Mouse (Mus musculus) bone marrow, adult 2 months (tissue): ENCODE results near the gene Trak1. TPM values are rescaled to one million over a fixed set of nuclear protein-coding genes. Genes with fewer than 3 reads are reported as not detected.
A peak's percentile ranks its signal among the peaks of the same experiment; 100 is the strongest.

ENCODE experiments used
- H3K27ac ChIP-seq: fragments of 200-500 bp; 2 replicates; pipeline ENCODE4 v1.5.1; 2012; ENCODE audit warnings: low read depth, mild to moderate bottlenecking, control low read depth, inconsistent platforms, low read length; ENCODE audit not compliant: control insufficient read depth, poor library complexity, insufficient read depth
- H3K4me1 ChIP-seq: fragments of 200-500 bp; 2 replicates; pipeline ENCODE4 v1.6.1; 2011; ENCODE audit warnings: low read length; ENCODE audit not compliant: control insufficient read depth, insufficient read depth
- H3K4me3 ChIP-seq: fragments of 200-500 bp; replicated peaks from 2 replicates; pipeline ENCODE3; 2011; ENCODE audit warnings: mild to moderate bottlenecking, low read depth, low read length, control low read depth; ENCODE audit not compliant: control insufficient read depth
- CTCF ChIP-seq: fragments of 200-500 bp; IDR thresholded peaks from 2 replicates; pipeline ENCODE4 v1.5.1; 2011; ENCODE audit warnings: low read length, control low read depth; ENCODE audit not compliant: control insufficient read depth, insufficient read depth
- POLR2A ChIP-seq: fragments of 200-500 bp; IDR thresholded peaks from 2 replicates; pipeline ENCODE4 v1.6.1; 2011; ENCODE audit warnings: low read depth, mild to moderate bottlenecking, control low read depth, low read length, borderline replicate concordance; ENCODE audit not compliant: control insufficient read depth
- whole genome bisulfite sequencing: fragments of 180-500 bp; shearing (Covaris S2); methylation state at CpG from one replicate; pipeline ENCODE4 v1.1.7; 2018; 5-methylcytosine and 5-hydroxymethylcytosine counted together
- polyA plus RNA-seq: library from polyadenylated mRNA; stranded (reverse); fragments of >200 nt; gene quantifications from 2 replicates; pipeline ENCODE4 v1.2.4, GENCODE M21; 2011; ENCODE audit warnings: low replicate concordance; ENCODE audit not compliant: missing spikeins, insufficient read depth, insufficient read length

Trak1 gene
- polyA plus RNA-seq, 1 experiment, result 29.4 TPM

- Histone ChIP-seq H3K4me1 (peaks cover 2% of the 10 kb centered on the region; the same call in 1 of the 2 replicates), H3K27ac (no peak overlapping the region), H3K4me3 (no peak overlapping the region)
- WGBS, result 72% methylated on average over 3 of the region's 3 CpGs
- no peak for TF ChIP-seq POLR2A
- TF ChIP-seq CTCF, result no peak
Measured at GRCm38 (mm10) chr9:121419011-121419410, 121.7 kb downstream of the Trak1 start.

- peaks cover 2% of the 10 kb centered on the region; the same call in 1 of the 2 replicates for H3K4me1 ChIP-seq
- TF ChIP-seq POLR2A (no peak), CTCF (no peak)
- WGBS, result 10% methylated on average over 7 of the region's 7 CpGs
- no peak overlapping the region for H3K27ac ChIP-seq
- H3K4me3 ChIP-seq, result no peak overlapping the region
Measured at GRCm38 (mm10) chr9:121419573-121419972, 122.3 kb downstream of the Trak1 start.

GRCm38 (mm10) chr9:121420817-121421216 is 123.5 kb downstream of the Trak1 start:
- Histone ChIP-seq H3K4me3 (no peak overlapping the region), H3K27ac (no peak overlapping the region), H3K4me1 (peaks cover 6% of the 10 kb centered on the region; the same call in 1 of the 2 replicates)
- 80% methylated on average over 6 of the region's 6 CpGs for WGBS
- TF ChIP-seq POLR2A (no peak), CTCF (peak; percentile 10; the same call in 1 of the 2 replicates)

- no peak overlapping the region for H3K27ac ChIP-seq
- 91% methylated on average over 5 of the region's 5 CpGs for WGBS
- TF ChIP-seq POLR2A (no peak), CTCF (no peak)
- peaks cover 8% of the 10 kb centered on the region; the same call in 1 of the 2 replicates for H3K4me1 ChIP-seq
- no peak overlapping the region for H3K4me3 ChIP-seq
Measured at GRCm38 (mm10) chr9:121422402-121422801, 125.1 kb downstream of the Trak1 start.

DNA sequence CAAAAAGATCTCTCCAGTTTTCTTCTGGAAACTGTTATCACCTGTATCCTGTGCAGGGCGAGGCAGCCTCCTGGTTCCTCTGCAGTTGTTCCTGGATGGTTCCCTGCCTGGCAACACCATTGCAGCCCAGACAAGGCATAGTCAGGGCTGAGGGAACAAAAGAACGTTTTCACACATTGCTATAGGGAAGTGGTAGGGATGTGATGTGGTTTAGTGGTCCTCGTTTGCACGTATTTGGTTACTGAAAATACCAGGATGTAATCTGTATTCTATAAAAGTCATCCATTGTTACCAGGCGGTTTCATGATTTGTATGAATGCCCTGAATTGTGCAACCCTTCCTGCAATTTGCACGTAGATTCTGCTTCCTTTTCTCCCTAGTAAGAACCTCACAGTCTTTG is 126.3 kb downstream of the Trak1 start:
- Histone ChIP-seq H3K4me1 (peaks cover 8% of the 10 kb centered on the region; the same call in 1 of the 2 replicates), H3K4me3 (no peak overlapping the region), H3K27ac (no peak overlapping the region)
- 24% methylated on average over 6 of the region's 6 CpGs for WGBS
- TF ChIP-seq POLR2A (no peak), CTCF (no peak)

- WGBS, result 89% methylated on average over 16 of the region's 16 CpGs
- Histone ChIP-seq H3K27ac (no peak overlapping the region), H3K4me1 (peaks cover 8% of the 10 kb centered on the region; the same call in 1 of the 2 replicates), H3K4me3 (no peak overlapping the region)
- TF ChIP-seq POLR2A (no peak), CTCF (no peak)
Measured at GRCm38 (mm10) chr9:121424281-121425164, 127.2 kb downstream of the Trak1 start.

DNA sequence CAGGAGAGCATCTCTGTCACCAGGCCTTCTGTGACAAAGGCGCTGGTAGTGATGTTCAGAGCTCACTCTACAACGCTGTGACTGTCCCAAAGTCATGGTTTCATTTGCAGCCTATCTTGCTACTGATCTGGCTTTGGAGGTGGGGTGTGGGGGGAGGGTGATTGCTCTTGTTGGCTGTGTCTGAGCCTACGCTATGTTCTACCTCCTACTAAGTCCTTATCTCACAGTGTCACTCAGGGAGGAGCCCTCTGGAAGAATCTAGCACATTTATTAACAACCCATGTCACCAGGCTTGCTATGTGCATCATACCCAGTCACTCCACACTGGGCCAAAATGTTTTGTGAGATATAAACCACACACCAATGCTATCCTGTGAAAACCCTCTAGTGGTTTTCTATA is 129.1 kb downstream of the Trak1 start:
- WGBS, result 71% methylated on average over 3 of the region's 3 CpGs
- Histone ChIP-seq H3K27ac (peak overlapping the region; percentile 74), H3K4me1 (peaks cover 8% of the 10 kb centered on the region; the same call in 1 of the 2 replicates), H3K4me3 (no peak overlapping the region)
- TF ChIP-seq CTCF (no peak), POLR2A (no peak)

DNA sequence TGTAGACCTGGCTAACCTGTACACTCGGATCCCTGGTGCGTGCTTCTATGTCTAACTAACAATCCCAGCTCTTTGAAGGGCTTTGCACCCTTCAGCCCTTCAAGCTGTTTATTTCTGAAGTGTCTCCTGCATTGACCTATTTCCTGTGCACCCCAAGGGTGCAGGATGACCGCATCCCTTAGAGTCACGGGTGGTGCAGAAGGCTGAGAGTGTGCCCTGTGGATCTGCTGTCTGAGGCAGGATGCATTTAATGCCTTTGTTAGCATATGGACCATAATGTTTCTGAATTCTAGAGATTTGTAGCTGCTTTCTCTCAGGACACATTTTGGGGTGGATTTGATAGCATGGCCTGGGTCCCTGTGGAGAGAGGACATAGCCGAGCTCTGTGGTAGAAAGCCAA is 129.6 kb downstream of the Trak1 start:
- TF ChIP-seq CTCF (no peak), POLR2A (no peak)
- H3K4me1 ChIP-seq, result peaks cover 8% of the 10 kb centered on the region; the same call in 1 of the 2 replicates
- peak overlapping the region; percentile 77 for H3K27ac ChIP-seq
- 74% methylated on average over 5 of the region's 5 CpGs for WGBS
- no peak overlapping the region for H3K4me3 ChIP-seq
